Mouse (Mus musculus): Measurements from ENCODE around the gene Dedd2. TPM values are rescaled to one million over a fixed set of nuclear protein-coding genes. Genes with fewer than 3 reads are reported as not detected.

The Dedd2 gene
- polyA plus RNA-seq, 1 experiment from 2014 or later = 7.5 TPM

DNA sequence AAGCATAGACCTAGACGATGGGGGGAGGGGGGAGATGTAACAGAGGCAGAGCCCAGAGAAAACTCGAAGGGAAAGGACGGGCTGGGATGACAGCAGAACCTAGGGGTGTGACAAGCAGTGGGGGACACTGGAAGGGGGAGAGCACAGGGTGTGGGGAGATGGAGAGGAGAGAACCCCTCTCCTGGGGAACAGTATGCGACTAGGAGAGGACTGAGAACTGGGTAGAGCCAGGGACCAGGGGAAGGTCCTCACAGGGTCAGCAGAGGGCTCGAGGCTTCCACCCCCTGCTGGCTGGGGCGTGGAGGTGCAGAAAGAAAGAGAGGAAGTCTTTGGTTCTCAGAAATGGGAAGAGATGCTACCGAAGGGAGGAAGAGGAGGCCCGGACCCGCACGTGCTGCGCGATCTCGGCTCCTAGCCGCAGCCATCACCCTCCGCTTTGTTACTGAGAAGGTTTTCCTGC is 39.1 kb downstream of the Dedd2 start:
- Histone ChIP-seq H3K36me3 (ENCODE audit: control insufficient read depth, insufficient read depth, low read length) (no peaks in the 10 kb centered on the region), H3K4me2 (replicated peaks; ENCODE audit: low read depth, low read length) (no peak overlapping the region), H3K4me1 (ENCODE audit: control insufficient read depth, insufficient read depth, low read length) (no peaks in the 10 kb centered on the region), H3K27ac (ENCODE audit: low read length) (no peak overlapping the region), H3K9me3 (ENCODE audit: control insufficient read depth, low read depth, low read length) (no peaks in the 10 kb centered on the region), H3K4me3 (ENCODE audit: low read depth, low read length) (no peak overlapping the region), H3K9ac (replicated peaks; ENCODE audit: low read depth, low read length) (no peak overlapping the region), H3K27me3 (ENCODE audit: control insufficient read depth, insufficient read depth, low read length) (peaks cover 58% of the 10 kb centered on the region)
- no peak for ATAC-seq (ENCODE audit: insufficient number of reproducible peaks, insufficient read depth, low FRiP score, low read depth)
- WGBS = 2% methylated on average over 15 of the region's 15 CpGs

DNA sequence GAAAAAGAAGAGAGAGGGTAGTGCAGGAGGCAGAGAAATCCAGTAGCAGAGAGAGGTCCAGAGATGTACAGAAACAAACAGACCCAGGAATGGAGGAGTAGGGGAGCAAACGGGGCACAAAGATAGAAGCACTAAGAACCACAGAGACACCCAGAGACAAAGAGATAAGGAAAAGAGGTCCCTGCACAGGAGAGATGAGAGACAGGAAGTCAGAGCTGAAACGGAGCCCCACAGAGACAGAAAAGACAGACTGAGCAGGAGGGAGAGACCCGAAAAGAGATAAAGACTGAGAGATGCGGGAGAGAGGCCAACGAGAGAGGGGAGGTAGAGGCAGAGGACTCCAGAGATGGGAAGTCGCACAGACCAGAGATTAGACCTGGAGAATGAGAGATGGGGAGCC is 39.9 kb downstream of the Dedd2 start:
- H3K9me3 ChIP-seq (ENCODE audit: control insufficient read depth, low read depth, low read length) = no peaks in the 10 kb centered on the region
- H3K36me3 ChIP-seq (ENCODE audit: control insufficient read depth, insufficient read depth, low read length) = no peaks in the 10 kb centered on the region
- H3K4me1 ChIP-seq (ENCODE audit: control insufficient read depth, insufficient read depth, low read length) = no peaks in the 10 kb centered on the region
- no peak overlapping the region for H3K4me2 ChIP-seq (replicated peaks; ENCODE audit: low read depth, low read length)
- WGBS = 6% methylated on average over 6 of the region's 6 CpGs
- H3K27ac ChIP-seq (ENCODE audit: low read length) = no peak overlapping the region
- no peak for ATAC-seq (ENCODE audit: insufficient number of reproducible peaks, insufficient read depth, low FRiP score, low read depth)
- no peak overlapping the region for H3K9ac ChIP-seq (replicated peaks; ENCODE audit: low read depth, low read length)
- peaks cover 62% of the 10 kb centered on the region for H3K27me3 ChIP-seq (ENCODE audit: control insufficient read depth, insufficient read depth, low read length)
- no peak overlapping the region for H3K4me3 ChIP-seq (ENCODE audit: low read depth, low read length)

DNA sequence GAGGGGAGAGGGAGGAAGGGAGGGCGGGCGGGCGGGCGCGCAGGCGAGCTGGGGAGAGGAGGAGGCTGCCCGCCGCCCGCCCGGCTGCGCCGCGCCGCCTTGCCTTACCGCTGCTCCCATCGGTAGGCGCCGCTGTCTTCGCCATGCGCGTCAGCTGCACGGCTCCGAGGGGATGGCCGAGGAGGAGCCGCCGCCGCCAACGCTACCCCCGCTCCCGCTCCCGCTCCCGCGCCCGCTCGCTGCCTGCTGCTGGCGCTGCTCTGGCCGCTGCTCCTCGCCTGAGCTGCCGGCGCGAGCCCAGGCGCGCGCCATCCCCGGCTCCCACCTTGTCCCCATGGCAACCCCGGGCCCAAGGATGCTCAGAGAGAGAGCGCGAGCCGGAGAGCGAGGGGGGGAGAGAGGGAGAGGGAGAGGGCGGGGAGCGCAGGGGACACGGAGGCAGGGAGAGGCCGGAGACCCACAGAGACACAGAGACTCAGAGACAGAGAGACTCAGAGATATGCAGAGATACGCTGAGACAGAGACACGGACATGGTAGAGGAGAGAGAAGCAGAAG is 40.7 kb downstream of the Dedd2 start, which contains the start of gene Pou2f2:
Gene Pou2f2, minus strand, starts transcription at position 121 of the 556 bp plus-strand sequence.
- under 1% methylated on average over 40 of the region's 56 CpGs for WGBS
- Histone ChIP-seq H3K36me3 (ENCODE audit: control insufficient read depth, insufficient read depth, low read length) (no peaks in the 10 kb centered on the region), H3K4me3 (ENCODE audit: low read depth, low read length) (peak within 1 kb of the TSS; percentile 37), H3K4me1 (ENCODE audit: control insufficient read depth, insufficient read depth, low read length) (no peaks in the 10 kb centered on the region), H3K4me2 (replicated peaks; ENCODE audit: low read depth, low read length) (peak within 1 kb of the TSS; percentile 73), H3K9me3 (ENCODE audit: control insufficient read depth, low read depth, low read length) (no peaks in the 10 kb centered on the region), H3K27me3 (ENCODE audit: control insufficient read depth, insufficient read depth, low read length) (peaks cover 62% of the 10 kb centered on the region), H3K9ac (replicated peaks; ENCODE audit: low read depth, low read length) (no peak within 1 kb of the TSS; the same call in 1 of the 2 replicates), H3K27ac (ENCODE audit: low read length) (no peak within 1 kb of the TSS)
- ATAC-seq (ENCODE audit: insufficient number of reproducible peaks, insufficient read depth, low FRiP score, low read depth) = peak; percentile 79; the same call in 1 of the 2 replicates

DNA sequence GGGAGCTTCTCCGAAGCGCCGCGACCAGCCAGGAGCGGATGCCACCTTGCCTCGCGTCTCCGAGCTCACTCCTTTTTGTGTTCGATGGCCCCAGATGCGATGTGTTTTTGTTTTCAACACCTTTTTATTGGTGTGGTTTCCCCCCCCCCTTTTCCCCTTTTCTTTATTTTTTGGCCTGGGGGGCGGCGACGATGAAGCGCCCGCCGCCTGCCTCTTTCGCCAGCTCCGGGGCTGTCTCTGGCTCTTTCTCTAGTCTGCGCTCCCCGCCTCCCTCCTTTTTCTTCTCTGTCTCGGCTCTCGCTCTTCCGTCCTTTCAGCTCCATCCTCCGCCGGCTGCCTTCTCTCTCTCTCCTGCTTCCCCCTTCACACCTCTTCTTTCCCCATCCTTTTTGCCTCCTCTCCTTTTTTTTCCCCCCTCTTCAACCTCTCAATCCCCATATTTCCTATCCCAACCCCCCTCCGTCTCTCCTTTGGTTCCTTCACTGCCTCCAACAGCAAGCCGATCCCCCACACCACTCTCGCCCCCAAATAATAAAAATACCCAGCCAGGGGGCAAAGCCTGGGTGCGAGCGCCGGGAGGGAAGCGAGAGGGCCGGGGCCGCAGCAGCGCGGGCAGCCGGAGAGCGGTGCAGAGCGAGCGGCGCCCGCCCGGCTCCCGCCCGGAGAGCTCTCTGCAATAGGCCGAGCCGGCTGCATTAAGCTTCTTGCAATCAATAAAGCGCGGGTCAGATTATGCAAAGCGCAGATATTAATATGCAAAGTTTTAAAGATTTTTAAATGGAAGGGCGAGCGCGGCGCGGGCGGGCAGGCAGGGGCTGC is 41.4 kb downstream of the Dedd2 start:
- peak; percentile 56; the same call in 1 of the 2 replicates for ATAC-seq (ENCODE audit: insufficient number of reproducible peaks, insufficient read depth, low FRiP score, low read depth)
- Histone ChIP-seq H3K36me3 (ENCODE audit: control insufficient read depth, insufficient read depth, low read length) (no peaks in the 10 kb centered on the region), H3K4me2 (replicated peaks; ENCODE audit: low read depth, low read length) (peak overlapping the region; percentile 73), H3K27ac (ENCODE audit: low read length) (no peak overlapping the region), H3K9me3 (ENCODE audit: control insufficient read depth, low read depth, low read length) (no peaks in the 10 kb centered on the region), H3K27me3 (ENCODE audit: control insufficient read depth, insufficient read depth, low read length) (peaks cover 57% of the 10 kb centered on the region), H3K9ac (replicated peaks; ENCODE audit: low read depth, low read length) (no peak overlapping the region), H3K4me1 (ENCODE audit: control insufficient read depth, insufficient read depth, low read length) (no peaks in the 10 kb centered on the region), H3K4me3 (ENCODE audit: low read depth, low read length) (peak overlapping the region; percentile 37)
- WGBS = 1% methylated on average over 56 of the region's 56 CpGs

DNA sequence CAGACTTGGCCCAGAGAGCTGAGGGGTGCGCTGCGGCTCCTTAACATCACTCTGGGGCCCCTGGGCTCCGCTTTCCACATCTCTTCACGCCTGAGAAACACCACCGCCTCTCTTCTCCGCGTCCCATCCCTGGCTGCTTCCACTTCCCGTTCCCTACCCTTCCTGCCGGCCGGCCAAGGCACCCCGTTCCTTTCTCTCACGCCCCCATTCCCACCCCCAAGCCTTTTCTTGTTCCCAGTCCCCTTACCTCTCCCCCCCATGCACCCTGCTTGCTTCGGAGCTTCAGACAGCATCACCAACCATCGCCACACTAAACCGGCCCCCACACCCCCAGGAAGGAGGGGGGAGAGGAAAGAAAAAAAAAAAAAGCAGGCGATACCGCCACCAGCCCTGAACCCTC is 42.1 kb downstream of the Dedd2 start:
- under 1% methylated on average over 17 of the region's 17 CpGs for WGBS
- Histone ChIP-seq H3K9me3 (ENCODE audit: control insufficient read depth, low read depth, low read length) (no peaks in the 10 kb centered on the region), H3K4me3 (ENCODE audit: low read depth, low read length) (peak overlapping the region; percentile 37), H3K9ac (replicated peaks; ENCODE audit: low read depth, low read length) (no peak overlapping the region), H3K27ac (ENCODE audit: low read length) (no peak overlapping the region), H3K4me2 (replicated peaks; ENCODE audit: low read depth, low read length) (peak overlapping the region; percentile 73), H3K27me3 (ENCODE audit: control insufficient read depth, insufficient read depth, low read length) (peaks cover 57% of the 10 kb centered on the region), H3K36me3 (ENCODE audit: control insufficient read depth, insufficient read depth, low read length) (no peaks in the 10 kb centered on the region), H3K4me1 (ENCODE audit: control insufficient read depth, insufficient read depth, low read length) (no peaks in the 10 kb centered on the region)
- ATAC-seq (ENCODE audit: insufficient number of reproducible peaks, insufficient read depth, low FRiP score, low read depth) = no peak

DNA sequence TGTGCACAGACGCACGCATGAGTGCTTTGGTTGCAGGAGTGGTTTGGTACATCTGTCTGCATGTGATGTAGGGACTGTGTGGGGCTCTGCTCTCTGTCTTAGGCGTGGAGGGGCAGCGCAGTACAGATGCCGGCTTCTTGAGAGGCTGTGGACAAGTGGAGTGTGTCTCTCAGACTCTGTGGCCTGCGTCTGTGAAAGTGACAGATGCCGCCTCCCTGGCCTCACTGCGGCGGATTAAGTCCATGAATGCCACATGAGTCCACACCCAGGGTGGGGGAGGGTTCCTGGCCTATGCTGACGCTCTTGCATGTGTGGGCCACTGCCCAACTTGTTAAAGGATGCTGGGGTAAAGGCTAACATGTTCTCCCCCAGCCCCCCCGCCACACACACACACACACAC is 46.1 kb downstream of the Dedd2 start:
- no peak overlapping the region for H3K9ac ChIP-seq (replicated peaks; ENCODE audit: low read depth, low read length)
- no peaks in the 10 kb centered on the region for H3K4me1 ChIP-seq (ENCODE audit: control insufficient read depth, insufficient read depth, low read length)
- peaks cover 24% of the 10 kb centered on the region for H3K27me3 ChIP-seq (ENCODE audit: control insufficient read depth, insufficient read depth, low read length)
- ATAC-seq (ENCODE audit: insufficient number of reproducible peaks, insufficient read depth, low FRiP score, low read depth) = no peak
- no peak overlapping the region for H3K27ac ChIP-seq (ENCODE audit: low read length)
- H3K4me3 ChIP-seq (ENCODE audit: low read depth, low read length) = no peak overlapping the region
- whole genome bisulfite sequencing = 58% methylated on average over 11 of the region's 11 CpGs
- H3K36me3 ChIP-seq (ENCODE audit: control insufficient read depth, insufficient read depth, low read length) = no peaks in the 10 kb centered on the region
- H3K9me3 ChIP-seq (ENCODE audit: control insufficient read depth, low read depth, low read length) = no peaks in the 10 kb centered on the region
- H3K4me2 ChIP-seq (replicated peaks; ENCODE audit: low read depth, low read length) = no peak overlapping the region

DNA sequence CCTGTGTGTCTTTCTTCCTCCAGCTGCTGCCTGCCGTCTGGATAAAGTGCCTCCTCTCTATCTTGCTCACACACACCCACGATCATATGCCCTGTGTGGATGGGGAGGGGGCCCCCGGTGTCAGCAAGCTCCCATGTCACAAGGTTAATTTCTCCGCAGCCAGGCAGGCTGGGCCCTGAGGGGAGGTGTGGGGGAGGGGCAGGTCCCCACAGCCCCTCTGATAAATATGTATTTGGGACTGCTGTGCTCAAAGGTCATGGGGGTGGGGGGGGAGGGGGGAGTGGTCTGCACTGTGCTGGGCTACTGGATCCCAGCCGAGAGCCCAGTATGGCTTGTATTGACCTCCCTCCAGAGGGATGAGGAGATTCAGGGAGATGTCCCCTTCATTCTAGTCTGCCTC is 47.7 kb downstream of the Dedd2 start:
- Histone ChIP-seq H3K27ac (ENCODE audit: low read length) (no peak overlapping the region), H3K36me3 (ENCODE audit: control insufficient read depth, insufficient read depth, low read length) (no peaks in the 10 kb centered on the region), H3K4me2 (replicated peaks; ENCODE audit: low read depth, low read length) (no peak overlapping the region), H3K27me3 (ENCODE audit: control insufficient read depth, insufficient read depth, low read length) (peaks cover 15% of the 10 kb centered on the region), H3K4me1 (ENCODE audit: control insufficient read depth, insufficient read depth, low read length) (no peaks in the 10 kb centered on the region), H3K9ac (replicated peaks; ENCODE audit: low read depth, low read length) (no peak overlapping the region), H3K4me3 (ENCODE audit: low read depth, low read length) (no peak overlapping the region), H3K9me3 (ENCODE audit: control insufficient read depth, low read depth, low read length) (no peaks in the 10 kb centered on the region)
- WGBS = 12% methylated on average over 5 of the region's 5 CpGs
- no peak for ATAC-seq (ENCODE audit: insufficient number of reproducible peaks, insufficient read depth, low FRiP score, low read depth)

DNA sequence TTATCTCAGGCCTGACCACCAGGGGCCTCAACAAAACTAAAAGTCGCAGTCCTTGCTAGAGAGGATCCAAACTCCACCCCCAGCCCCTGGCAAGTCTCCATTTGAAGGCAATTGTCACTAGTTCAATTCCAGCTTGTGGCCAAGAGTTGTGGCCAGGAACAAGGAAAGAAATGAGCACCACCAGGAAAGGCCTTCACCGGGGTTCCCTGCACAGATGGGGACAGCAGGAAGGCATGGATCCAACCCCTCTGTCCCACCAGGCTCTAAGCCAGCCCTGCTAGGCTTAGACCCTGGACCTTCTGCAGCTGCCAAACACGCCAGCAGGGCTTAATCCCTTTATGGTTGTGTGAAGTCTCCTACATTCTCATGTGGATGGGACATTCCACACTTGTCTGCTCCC is 49.8 kb downstream of the Dedd2 start:
- Histone ChIP-seq H3K4me1 (ENCODE audit: control insufficient read depth, insufficient read depth, low read length) (no peaks in the 10 kb centered on the region), H3K9ac (replicated peaks; ENCODE audit: low read depth, low read length) (no peak overlapping the region), H3K36me3 (ENCODE audit: control insufficient read depth, insufficient read depth, low read length) (no peaks in the 10 kb centered on the region), H3K4me3 (ENCODE audit: low read depth, low read length) (no peak overlapping the region), H3K4me2 (replicated peaks; ENCODE audit: low read depth, low read length) (no peak overlapping the region), H3K27ac (ENCODE audit: low read length) (no peak overlapping the region), H3K9me3 (ENCODE audit: control insufficient read depth, low read depth, low read length) (no peaks in the 10 kb centered on the region), H3K27me3 (ENCODE audit: control insufficient read depth, insufficient read depth, low read length) (no peaks in the 10 kb centered on the region)
- 34% methylated on average over 3 of the region's 3 CpGs for WGBS
- no peak for ATAC-seq (ENCODE audit: insufficient number of reproducible peaks, insufficient read depth, low FRiP score, low read depth)
